Mouse (Mus musculus) heart, embryonic 14.5 days (tissue): Measurements from ENCODE around the gene Sh3bgrl3. TPM values are rescaled to one million over a fixed set of nuclear protein-coding genes. Genes with fewer than 3 reads are reported as not detected.

Source experiments
- ATAC-seq: fragments of 200-750 bp; cut with Nextera tagmentation; 2 replicates; pipeline ENCODE4 v1.8.0; 2017; ENCODE audit warnings: low read depth, moderate TSS enrichment; ENCODE audit not compliant: insufficient number of reproducible peaks, insufficient read depth, low FRiP score
- H3K27ac ChIP-seq, 2 experiments: fragments of 200-500 bp in 1 of 2; fragments of 300-500 bp in 1 of 2; sonication (generic) in 1 of 2; replicated peaks in 1 of 2; 2 replicates each; pipeline ENCODE4 v1.5.1; 2012 to 2014; ENCODE audit warnings: low read depth in 2 of 2, low read length in 2 of 2, control low read depth in 1 of 2, mild to moderate bottlenecking in 1 of 2, mixed read lengths in 1 of 2; ENCODE audit not compliant: control insufficient read depth in 1 of 2, insufficient read depth in 1 of 2
- H3K27me3 ChIP-seq: fragments of 300-500 bp; sonication (generic); 2 replicates; pipeline ENCODE4 v1.6.1; 2014; ENCODE audit warnings: mild to moderate bottlenecking, low read length, control low read depth; ENCODE audit not compliant: control insufficient read depth, insufficient read depth
- H3K36me3 ChIP-seq: fragments of 300-500 bp; sonication (generic); 2 replicates; pipeline ENCODE4 v1.6.1; 2014; ENCODE audit warnings: mild to moderate bottlenecking, control low read depth, low read length, mixed read lengths; ENCODE audit not compliant: control insufficient read depth, insufficient read depth
- H3K4me1 ChIP-seq, 2 experiments: fragments of 200-500 bp in 1 of 2; fragments of 300-500 bp in 1 of 2; sonication (generic) in 1 of 2; 2 replicates each; pipeline ENCODE4 v1.6.1; 2012 to 2014; ENCODE audit warnings: low read length in 2 of 2, control low read depth in 1 of 2, mixed read lengths in 1 of 2; ENCODE audit not compliant: control insufficient read depth in 2 of 2, insufficient read depth in 2 of 2
- H3K4me2 ChIP-seq: fragments of 300-500 bp; sonication (generic); 2 replicates; pipeline ENCODE4 v1.6.1; 2014; ENCODE audit warnings: mild to moderate bottlenecking, low read length
- H3K4me3 ChIP-seq, 2 experiments: fragments of 200-500 bp in 1 of 2; fragments of 300-500 bp in 1 of 2; sonication (generic) in 1 of 2; 2 replicates each; pipeline ENCODE4 v1.5.1; 2012 to 2014; ENCODE audit warnings: low read length in 2 of 2, mild to moderate bottlenecking in 2 of 2, control low read depth in 1 of 2, low read depth in 1 of 2, moderate library complexity in 1 of 2; ENCODE audit not compliant: control insufficient read depth in 1 of 2, insufficient read depth in 1 of 2
- H3K9ac ChIP-seq: fragments of 300-500 bp; sonication (generic); 2 replicates; pipeline ENCODE4 v1.6.1; 2014; ENCODE audit warnings: mild to moderate bottlenecking, low read length
- H3K9me3 ChIP-seq: fragments of 300-500 bp; sonication (generic); 2 replicates; pipeline ENCODE4 v1.6.1; 2016; ENCODE audit warnings: low read length, control low read depth; ENCODE audit not compliant: control insufficient read depth
- WGBS: fragments of 180-500 bp; shearing (Covaris S2); extraction: QIAGEN DNeasy Blood & Tissue Kit; methylation state at CpG from one replicate; pipeline ENCODE4 v1.1.7; 2014; 5-methylcytosine and 5-hydroxymethylcytosine counted together
- polyA plus RNA-seq: library from polyadenylated mRNA; unstranded; fragments of >200 nt; fragmentation: Nextera tagmentation; extraction: Ambion mirVana; gene quantifications from 2 replicates; pipeline ENCODE4 v1.2.1, GENCODE M21; 2014

Gene Sh3bgrl3
- polyA plus RNA-seq, 1 experiment from 2014 or later, result 209 TPM

GRCm38 (mm10) chr4:134096120-134096519 is 32.5 kb downstream of the Sh3bgrl3 start:
- Histone ChIP-seq H3K4me3 (no peak overlapping the region), H3K9ac (no peak overlapping the region), H3K4me1 (peaks cover 0 to 3% of the 10 kb centered on the region in 2 experiments; a peak in 1 of 4 replicates), H3K27me3 (no peaks in the 10 kb centered on the region), H3K4me2 (no peak overlapping the region), H3K9me3 (no peaks in the 10 kb centered on the region), H3K36me3 (no peaks in the 10 kb centered on the region), H3K27ac (no peak overlapping the region)
- WGBS, result 82% methylated on average over 3 of the region's 3 CpGs
- no peak for ATAC-seq

- no peak for ATAC-seq
- H3K27ac ChIP-seq, result no peak within 1 kb of the TSS
- H3K9ac ChIP-seq, result no peak within 1 kb of the TSS
- WGBS, result 65% methylated on average over 3 of the region's 3 CpGs
- H3K9me3 ChIP-seq, result no peaks in the 10 kb centered on the region
- peaks cover 0 to 3% of the 10 kb centered on the region in 2 experiments; a peak in 1 of 4 replicates for H3K4me1 ChIP-seq
- H3K36me3 ChIP-seq, result no peaks in the 10 kb centered on the region
- H3K27me3 ChIP-seq, result no peaks in the 10 kb centered on the region
- H3K4me3 ChIP-seq, result no peak within 1 kb of the TSS
- no peak within 1 kb of the TSS for H3K4me2 ChIP-seq
Measured at GRCm38 (mm10) chr4:134094923-134095547, 33.6 kb downstream of the Sh3bgrl3 start, which contains the start of gene Cd52. TSS of gene Cd52 (minus strand) at chr4:134095082.

GRCm38 (mm10) chr4:134094004-134094564 is 34.5 kb downstream of the Sh3bgrl3 start:
- 86% methylated on average over 7 of the region's 7 CpGs for WGBS

DNA sequence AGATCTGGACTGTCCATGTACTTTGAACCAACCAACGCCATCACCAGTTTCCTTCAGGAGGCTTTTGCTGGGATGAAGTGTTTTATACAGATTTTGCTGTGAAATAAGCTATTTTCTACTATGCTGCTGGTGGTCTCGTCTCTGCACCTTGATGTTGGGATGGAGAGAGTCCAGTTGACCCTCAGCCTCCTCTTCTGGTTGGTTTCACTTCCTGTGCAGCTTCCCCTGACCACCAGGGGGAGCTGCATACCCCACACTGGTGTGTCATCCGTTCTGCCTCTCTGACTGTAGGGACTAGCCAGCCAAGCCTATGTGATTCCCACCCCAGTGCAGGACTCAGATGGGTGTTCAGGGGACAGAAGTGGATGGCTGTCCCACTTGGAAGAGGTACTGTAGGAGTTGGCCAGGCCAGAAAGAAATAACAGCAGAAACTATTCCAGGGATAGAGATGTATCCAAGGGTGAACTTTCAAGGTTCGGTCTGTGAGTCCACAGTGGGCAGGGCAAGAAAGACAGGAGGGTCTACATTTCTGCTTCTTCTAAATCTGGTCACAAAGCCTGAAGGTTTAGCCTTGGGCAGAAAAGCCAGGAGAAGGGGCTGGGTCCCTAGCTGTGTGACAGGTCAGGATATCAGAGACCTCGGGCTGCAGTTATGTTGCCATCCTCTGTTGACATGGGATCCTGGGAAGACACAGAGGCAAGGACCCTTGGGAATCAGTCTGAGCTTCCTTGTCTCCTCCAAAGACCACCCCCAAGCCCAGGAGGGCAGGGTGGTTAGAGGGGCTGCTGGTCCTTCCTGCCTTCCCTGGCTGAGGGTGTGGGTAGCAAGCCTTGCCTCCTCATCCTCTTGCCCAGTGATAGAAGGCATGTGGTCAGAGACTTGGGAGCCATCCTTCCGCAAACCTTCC is 36.0 kb downstream of the Sh3bgrl3 start:
- no peak for ATAC-seq
- WGBS, result 63% methylated on average over 6 of the region's 6 CpGs
- H3K9ac ChIP-seq, result no peak overlapping the region

More at GRCm38 (mm10) chr4:134094004-134094564, 34.5 kb downstream of the Sh3bgrl3 start:
- H3K4me1 ChIP-seq, result peaks cover 0 to 3% of the 10 kb centered on the region in 2 experiments; a peak in 1 of 4 replicates
- no peak for ATAC-seq
- H3K9me3 ChIP-seq, result no peaks in the 10 kb centered on the region
- H3K27me3 ChIP-seq, result no peaks in the 10 kb centered on the region
- H3K27ac ChIP-seq, result no peak overlapping the region
- no peak overlapping the region for H3K4me2 ChIP-seq
- no peak overlapping the region for H3K9ac ChIP-seq
- H3K4me3 ChIP-seq, result no peak overlapping the region
- no peaks in the 10 kb centered on the region for H3K36me3 ChIP-seq

DNA sequence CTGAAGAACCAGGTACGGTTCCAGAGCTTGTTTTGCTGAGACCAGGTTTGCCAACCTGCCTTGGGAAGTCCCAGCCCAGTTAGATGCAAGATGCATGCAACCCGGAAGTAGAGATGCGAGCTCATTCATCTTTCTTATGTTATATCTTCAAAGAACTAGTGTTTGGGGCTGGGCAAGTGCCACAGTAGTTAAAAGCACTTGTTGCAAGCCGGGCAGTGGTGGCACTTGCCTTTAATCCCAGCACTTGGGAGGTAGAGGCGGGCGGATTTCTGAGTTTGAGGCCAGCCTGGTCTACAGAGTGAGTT is 37.4 kb downstream of the Sh3bgrl3 start:
- H3K4me3 ChIP-seq, result no peak overlapping the region
- no peak overlapping the region for H3K4me2 ChIP-seq
- H3K9ac ChIP-seq, result no peak overlapping the region
- H3K27ac ChIP-seq, result no peak overlapping the region
- WGBS, result 84% methylated on average over 6 of the region's 6 CpGs
- H3K4me1 ChIP-seq, result no peaks in the 10 kb centered on the region
- H3K27me3 ChIP-seq, result no peaks in the 10 kb centered on the region
- H3K36me3 ChIP-seq, result no peaks in the 10 kb centered on the region
- H3K9me3 ChIP-seq, result no peaks in the 10 kb centered on the region
- no peak for ATAC-seq

More for the DNA sequence above, 36.0 kb downstream of the Sh3bgrl3 start:
- no peak overlapping the region for H3K27ac ChIP-seq
- H3K36me3 ChIP-seq, result no peaks in the 10 kb centered on the region
- no peaks in the 10 kb centered on the region for H3K4me1 ChIP-seq
- no peak overlapping the region for H3K4me3 ChIP-seq
- H3K27me3 ChIP-seq, result no peaks in the 10 kb centered on the region
- no peaks in the 10 kb centered on the region for H3K9me3 ChIP-seq
- H3K4me2 ChIP-seq, result no peak overlapping the region

DNA sequence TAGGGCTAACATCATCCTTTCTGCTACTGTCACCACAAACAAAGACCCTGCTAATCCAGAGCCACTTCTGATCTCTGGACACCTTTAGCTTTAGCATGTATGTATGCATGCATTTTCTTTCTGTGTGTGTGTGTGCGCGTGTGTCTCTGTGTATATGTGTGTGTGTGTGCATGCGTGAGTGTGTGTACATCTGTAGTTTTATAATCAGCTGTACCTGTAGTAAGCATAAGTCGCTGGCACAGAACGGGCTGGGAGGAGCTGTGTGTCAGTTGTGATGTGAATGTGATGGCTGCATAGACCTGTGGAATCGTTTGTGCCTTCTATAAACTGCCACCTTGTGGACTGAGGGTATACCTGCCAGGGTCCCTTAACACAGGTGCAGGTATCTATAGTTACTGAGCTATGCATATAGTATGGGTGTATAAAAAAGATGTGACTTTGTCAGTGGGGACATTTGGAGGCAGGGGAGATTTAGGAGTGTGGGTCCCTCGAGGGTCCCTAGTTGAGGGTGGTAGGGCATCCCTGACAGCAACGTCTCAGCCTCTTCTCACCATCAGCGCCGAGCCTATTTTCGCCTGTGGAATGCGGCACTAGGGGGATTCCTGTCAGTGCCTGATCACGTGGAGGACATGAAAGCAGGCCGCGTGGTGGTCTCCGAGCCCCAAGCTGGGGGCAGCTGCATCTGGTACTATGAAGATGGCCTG is 37.9 kb downstream of the Sh3bgrl3 start:
- Histone ChIP-seq H3K9me3 (no peaks in the 10 kb centered on the region), H3K4me2 (no peak overlapping the region), H3K4me3 (no peak overlapping the region), H3K9ac (no peak overlapping the region), H3K4me1 (no peaks in the 10 kb centered on the region), H3K27me3 (no peaks in the 10 kb centered on the region), H3K27ac (no peak overlapping the region), H3K36me3 (no peaks in the 10 kb centered on the region)
- no peak for ATAC-seq
- WGBS, result 51% methylated on average over 16 of the region's 16 CpGs

DNA sequence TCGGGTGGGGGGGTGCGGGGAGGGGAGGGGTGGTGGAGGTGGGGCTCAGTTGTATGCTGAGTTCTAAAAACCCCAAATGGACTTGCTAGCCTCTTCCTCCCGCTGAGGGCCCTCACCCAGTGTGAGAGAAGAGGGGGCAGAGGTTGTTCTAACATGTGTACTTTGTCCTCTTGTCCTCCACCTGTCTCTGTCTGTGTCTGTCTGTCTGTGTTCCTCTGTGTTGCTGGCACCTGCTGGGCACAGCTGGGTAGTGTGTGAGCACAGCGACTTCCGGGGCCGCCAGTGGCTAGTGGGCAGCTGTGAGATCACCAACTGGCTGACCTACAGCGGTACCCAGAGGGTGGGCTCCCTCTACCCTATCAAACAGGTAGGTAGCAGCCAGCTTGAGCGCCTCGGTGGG is 39.6 kb downstream of the Sh3bgrl3 start:
- H3K27me3 ChIP-seq, result no peaks in the 10 kb centered on the region
- H3K4me1 ChIP-seq, result no peaks in the 10 kb centered on the region
- 82% methylated on average over 9 of the region's 9 CpGs for WGBS
- H3K4me3 ChIP-seq, result no peak overlapping the region
- H3K9me3 ChIP-seq, result no peaks in the 10 kb centered on the region
- no peak overlapping the region for H3K9ac ChIP-seq
- no peak overlapping the region for H3K4me2 ChIP-seq
- no peaks in the 10 kb centered on the region for H3K36me3 ChIP-seq
- ATAC-seq, result no peak
- no peak overlapping the region for H3K27ac ChIP-seq
